Mouse (Mus musculus) stomach, embryonic 15.5 days (tissue): ENCODE results near the gene Golm1. TPM values are rescaled to one million over a fixed set of nuclear protein-coding genes. Genes with fewer than 3 reads are reported as not detected.

ENCODE experiments used
- polyA plus RNA-seq: library from polyadenylated mRNA; unstranded; fragments of >200 nt; fragmentation: Nextera tagmentation; extraction: Ambion mirVana; gene quantifications from 2 replicates; pipeline ENCODE4 v1.2.1, GENCODE M21; 2015

The Golm1 gene
- polyA plus RNA-seq, 1 experiment from 2014 or later, result 77.2 TPM

Other genes with a start within 250 kb of the Golm1 start
- 19.0 and 20.1 TPM in 2 replicates for gene Agtpbp1, start 90.6 kb downstream of the Golm1 start, polyA plus RNA-seq
- 83.3 and 86.7 TPM in 2 replicates for gene Naa35, start 90.6 kb downstream of the Golm1 start, polyA plus RNA-seq
- not detected in 2 replicates for gene 4921517D22Rik, start 18.3 kb upstream of the Golm1 start, polyA plus RNA-seq
- not detected in 2 replicates for gene Spata31d1a, start 34.5 kb upstream of the Golm1 start, polyA plus RNA-seq
- not detected in 2 replicates for gene Spata31d1b, start 36.5 kb upstream of the Golm1 start, polyA plus RNA-seq
- not detected in 2 replicates for gene Spata31d1d, start 55.9 kb upstream of the Golm1 start, polyA plus RNA-seq
- gene 1700014D04Rik, start 70.9 kb upstream of the Golm1 start, polyA plus RNA-seq, result not detected in 2 replicates
- 121 and 127 TPM in 2 replicates for gene Isca1, start 94.0 kb upstream of the Golm1 start, polyA plus RNA-seq
- not detected in 2 replicates for gene Gm49354, start 106.4 kb upstream of the Golm1 start, polyA plus RNA-seq
- 48.1 and 50.6 TPM in 2 replicates for gene Tut7, start 147.3 kb upstream of the Golm1 start, polyA plus RNA-seq